Mouse (Mus musculus): Measurements from ENCODE around the gene Psph.

The Psph gene

GRCm38 (mm10) chr5:129786818-129787790, at the start of gene Psph:
Psph (minus strand) TSS chr5:129787449.
- WGBS: under 1% methylated on average over 73 of the region's 73 CpGs

GRCm38 (mm10) chr5:129790591-129790990, 3.3 kb upstream of the Psph start:
- 88% methylated on average over 7 of the region's 8 CpGs for WGBS

- 8% methylated on average over 11 of the region's 11 CpGs for WGBS
Observed at GRCm38 (mm10) chr5:129787818-129788593, 757 bp upstream of the Psph start.

GRCm38 (mm10) chr5:129786161-129786560, 1.1 kb downstream of the Psph start:
- 47% methylated on average over 6 of the region's 6 CpGs for WGBS

- WGBS: 90% methylated on average over 5 of the region's 5 CpGs
Observed at GRCm38 (mm10) chr5:129785235-129785870, 1.9 kb downstream of the Psph start.

- WGBS: 38% methylated on average over 3 of the region's 3 CpGs
Observed at GRCm38 (mm10) chr5:129782211-129782610, 5.0 kb downstream of the Psph start.

GRCm38 (mm10) chr5:129780131-129780530, 7.1 kb downstream of the Psph start:
- 90% methylated on average over 3 of the region's 3 CpGs for WGBS

GRCm38 (mm10) chr5:129778996-129779716, 8.1 kb downstream of the Psph start:
- under 1% methylated on average over 32 of the region's 32 CpGs for WGBS

GRCm38 (mm10) chr5:129778348-129778995, 8.8 kb downstream of the Psph start:
- 35% methylated on average over 11 of the region's 11 CpGs for WGBS

GRCm38 (mm10) chr5:129774661-129775060, 12.6 kb downstream of the Psph start:
- 83% methylated on average over 3 of the region's 3 CpGs for WGBS

- WGBS: 71% methylated on average over 4 of the region's 4 CpGs
Observed at GRCm38 (mm10) chr5:129773330-129773729, 13.9 kb downstream of the Psph start.

GRCm38 (mm10) chr5:129772433-129772832, 14.8 kb downstream of the Psph start:
- 86% methylated on average over 10 of the region's 10 CpGs for WGBS

GRCm38 (mm10) chr5:129770443-129771355, 16.6 kb downstream of the Psph start:
- WGBS: 87% methylated on average over 23 of the region's 23 CpGs

GRCm38 (mm10) chr5:129761865-129762540, 25.2 kb downstream of the Psph start:
- WGBS: 48% methylated on average over 18 of the region's 18 CpGs

- 92% methylated on average over 13 of the region's 13 CpGs for WGBS
Observed at GRCm38 (mm10) chr5:129759929-129760480, 27.2 kb downstream of the Psph start.

- WGBS: 94% methylated on average over 20 of the region's 20 CpGs
Observed at GRCm38 (mm10) chr5:129756886-129757285, 30.4 kb downstream of the Psph start.

GRCm38 (mm10) chr5:129744050-129744449, 43.2 kb downstream of the Psph start:
- 83% methylated on average over 6 of the region's 6 CpGs for WGBS

GRCm38 (mm10) chr5:129742903-129743488, 44.3 kb downstream of the Psph start:
- 88% methylated on average over 7 of the region's 7 CpGs for WGBS
